Mouse (Mus musculus) embryonic facial prominence, embryonic 11.5 days (tissue): ENCODE data around the gene Tef. TPM values are rescaled to one million over a fixed set of nuclear protein-coding genes. Genes with fewer than 3 reads are reported as not detected.

Experiments used
- ATAC-seq: fragments of 200-750 bp; cut with Nextera tagmentation; replicated peaks from 2 replicates; pipeline ENCODE4 v1.8.0; 2017; ENCODE audit warnings: low read depth; ENCODE audit not compliant: insufficient number of reproducible peaks, low FRiP score, low TSS enrichment
- DNase-seq: peaks from one replicate; pipeline ENCODE4 v3.0.0-alpha.2; 2015; ENCODE audit warnings: low spot score
- H3K27ac ChIP-seq: fragments of 300-500 bp; sonication (generic); replicated peaks from 2 replicates; pipeline ENCODE4 v1.5.1; 2014; ENCODE audit warnings: mild to moderate bottlenecking, low read depth, low read length, control low read depth
- H3K27me3 ChIP-seq: fragments of 300-500 bp; sonication (generic); 2 replicates; pipeline ENCODE4 v1.6.1; 2014; ENCODE audit warnings: mild to moderate bottlenecking, low read length, moderate library complexity, mixed read lengths; ENCODE audit not compliant: control insufficient read depth, insufficient read depth
- H3K36me3 ChIP-seq: fragments of 300-500 bp; sonication (generic); replicated peaks from 2 replicates; pipeline ENCODE4 v1.6.1; 2014; ENCODE audit warnings: low read depth, mild to moderate bottlenecking, low read length, moderate library complexity, mixed read lengths; ENCODE audit not compliant: control insufficient read depth, insufficient read depth
- H3K4me1 ChIP-seq: fragments of 300-500 bp; sonication (generic); 2 replicates; pipeline ENCODE4 v1.6.1; 2014; ENCODE audit warnings: low read length, mixed read lengths; ENCODE audit not compliant: control insufficient read depth, insufficient read depth
- H3K4me2 ChIP-seq: fragments of 300-500 bp; sonication (generic); 2 replicates; pipeline ENCODE4 v1.6.1; 2014; ENCODE audit warnings: low read depth, mild to moderate bottlenecking, control low read depth, low read length, moderate library complexity
- H3K4me3 ChIP-seq: fragments of 300-500 bp; sonication (generic); 2 replicates; pipeline ENCODE4 v1.5.1; 2014; ENCODE audit warnings: low read depth, low read length, control low read depth
- H3K9ac ChIP-seq: fragments of 300-500 bp; sonication (generic); replicated peaks from 2 replicates; pipeline ENCODE4 v1.6.1; 2014; ENCODE audit warnings: mild to moderate bottlenecking, control low read depth, low read length
- H3K9me3 ChIP-seq: fragments of 300-500 bp; sonication (generic); replicated peaks from 2 replicates; pipeline ENCODE4 v1.6.1; 2016; ENCODE audit warnings: mild to moderate bottlenecking, low read length, inconsistent platforms, mixed read lengths; ENCODE audit not compliant: control insufficient read depth
- WGBS: fragments of 180-500 bp; shearing (Covaris S2); extraction: QIAGEN DNeasy Blood & Tissue Kit; methylation state at CpG from one replicate; pipeline ENCODE4 v1.1.7; 2014; 5-methylcytosine and 5-hydroxymethylcytosine counted together
- polyA plus RNA-seq: library from polyadenylated mRNA; unstranded; fragments of >200 nt; fragmentation: Nextera tagmentation; extraction: Ambion mirVana; gene quantifications from 2 replicates; pipeline ENCODE4 v1.2.1, GENCODE M21; 2014

Tef gene
- polyA plus RNA-seq, 1 experiment from 2014 or later = 11.4 TPM

DNA sequence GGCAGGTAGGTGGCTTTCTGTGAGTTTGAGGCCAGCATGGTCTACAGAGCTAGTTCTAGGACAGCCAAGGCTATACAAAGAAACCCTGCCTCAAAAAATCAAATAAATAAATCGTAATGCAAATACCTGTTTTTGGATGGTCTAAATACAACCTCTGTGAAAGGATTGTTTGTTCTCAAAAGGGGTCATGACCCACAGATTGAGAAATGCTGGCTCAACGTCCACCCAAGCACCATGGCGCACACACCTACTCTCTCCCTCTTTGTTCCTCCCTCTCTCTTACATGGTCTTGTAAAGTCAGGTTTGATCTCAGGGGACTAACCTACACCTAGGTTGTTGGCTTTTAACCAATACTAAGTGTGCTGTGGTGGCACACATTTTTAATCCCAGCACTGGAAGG lies 20.4 kb downstream of the Tef start:
- Histone ChIP-seq H3K9ac (no peak overlapping the region), H3K27ac (no peak overlapping the region), H3K4me2 (no peak overlapping the region), H3K4me1 (no peaks in the 10 kb centered on the region), H3K4me3 (no peak overlapping the region), H3K36me3 (no peaks in the 10 kb centered on the region; the same call in 1 of the 2 replicates), H3K9me3 (no peaks in the 10 kb centered on the region), H3K27me3 (no peaks in the 10 kb centered on the region)
- ATAC-seq = no peak
- no peak for DNase-seq
- WGBS = 78% methylated on average over 3 of the region's 3 CpGs

DNA sequence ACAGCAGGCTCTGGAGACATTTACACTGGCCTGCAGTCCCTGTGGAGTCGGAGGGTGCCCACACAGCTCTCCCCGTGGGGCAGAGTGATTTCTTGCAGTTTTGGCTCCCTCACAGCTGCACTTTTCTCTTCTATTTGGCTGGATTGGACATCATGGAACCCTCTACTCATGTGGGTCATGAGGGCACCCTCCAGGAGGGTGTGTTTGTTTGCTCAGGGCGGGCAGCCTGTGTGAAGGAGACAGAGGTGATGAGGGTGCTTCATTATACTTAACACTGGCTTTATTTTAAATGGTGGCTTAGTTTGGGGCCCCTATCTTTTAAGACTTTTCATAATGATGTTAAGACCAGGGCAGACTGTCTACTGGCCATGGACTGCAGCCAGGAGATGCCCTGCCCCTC lies 22.6 kb downstream of the Tef start:
- Histone ChIP-seq H3K4me3 (no peak overlapping the region), H3K9me3 (no peaks in the 10 kb centered on the region), H3K4me2 (no peak overlapping the region), H3K36me3 (no peaks in the 10 kb centered on the region; the same call in 1 of the 2 replicates), H3K27ac (no peak overlapping the region), H3K27me3 (no peaks in the 10 kb centered on the region), H3K4me1 (no peaks in the 10 kb centered on the region), H3K9ac (no peak overlapping the region)
- WGBS = 86% methylated on average over 3 of the region's 3 CpGs
- ATAC-seq (no peak), DNase-seq (no peak)

DNA sequence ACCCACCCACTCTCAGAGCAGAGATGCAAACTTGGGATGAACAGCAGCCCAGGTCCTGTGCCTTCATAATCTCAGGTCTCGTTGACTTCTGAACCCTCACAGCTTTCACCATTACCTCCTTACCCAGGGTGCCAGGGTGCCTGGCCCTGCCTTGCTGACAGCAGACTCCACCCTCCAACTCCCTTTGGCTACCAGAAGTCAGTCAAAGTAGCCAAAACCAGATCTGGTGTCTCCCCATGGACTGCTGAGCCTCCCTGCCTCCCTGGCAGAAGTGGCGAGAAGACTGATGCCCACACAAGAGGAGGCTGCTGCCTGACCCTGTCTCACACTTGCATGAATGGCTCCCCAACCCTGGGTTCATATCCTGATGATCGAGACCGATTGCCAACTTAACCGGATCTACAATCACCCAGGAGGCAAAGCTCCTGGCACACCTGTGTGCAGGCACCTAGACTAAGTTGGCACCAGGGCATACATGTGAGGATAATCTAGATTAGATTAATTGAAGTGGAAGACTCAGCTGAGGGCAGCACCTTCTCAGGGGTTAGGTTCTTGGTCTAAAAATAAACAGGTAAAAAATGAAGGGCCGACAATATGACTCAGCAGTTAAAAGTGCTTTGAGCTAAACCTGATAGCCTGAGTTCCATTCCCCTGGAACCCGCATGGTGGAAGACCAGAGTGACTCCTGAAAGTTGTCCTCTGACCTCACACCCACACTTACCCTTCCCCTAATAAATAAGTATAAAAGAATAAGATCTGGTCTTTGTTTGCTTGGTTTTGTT lies 26.4 kb downstream of the Tef start:
- H3K27ac ChIP-seq = no peak overlapping the region
- no peaks in the 10 kb centered on the region for H3K4me1 ChIP-seq
- H3K4me3 ChIP-seq = no peak overlapping the region
- DNase-seq (no peak), ATAC-seq (no peak)
- H3K9ac ChIP-seq = no peak overlapping the region
- H3K36me3 ChIP-seq = no peaks in the 10 kb centered on the region
- H3K27me3 ChIP-seq = no peaks in the 10 kb centered on the region
- no peak overlapping the region for H3K4me2 ChIP-seq
- no peaks in the 10 kb centered on the region for H3K9me3 ChIP-seq
- 84% methylated on average over 7 of the region's 7 CpGs for WGBS

DNA sequence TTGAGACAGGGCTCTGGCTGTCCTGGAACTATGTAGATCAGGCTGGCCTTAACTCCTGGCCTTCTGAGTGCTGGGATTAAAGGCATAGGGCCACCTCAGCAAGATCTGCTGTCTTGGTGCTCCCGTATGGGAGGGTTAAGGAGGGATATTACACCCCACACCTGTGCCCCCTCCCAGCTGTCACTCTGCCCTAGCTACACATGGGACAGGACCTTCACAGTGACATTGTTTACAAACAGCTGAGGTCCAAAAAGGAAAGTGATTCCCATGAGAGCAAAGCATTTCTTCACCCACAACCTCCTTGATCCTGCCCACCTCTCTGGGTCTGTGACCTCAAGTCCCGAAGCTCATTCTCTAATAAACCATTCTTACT lies 27.0 kb downstream of the Tef start:
- no peak for ATAC-seq
- no peak overlapping the region for H3K4me2 ChIP-seq

DNA sequence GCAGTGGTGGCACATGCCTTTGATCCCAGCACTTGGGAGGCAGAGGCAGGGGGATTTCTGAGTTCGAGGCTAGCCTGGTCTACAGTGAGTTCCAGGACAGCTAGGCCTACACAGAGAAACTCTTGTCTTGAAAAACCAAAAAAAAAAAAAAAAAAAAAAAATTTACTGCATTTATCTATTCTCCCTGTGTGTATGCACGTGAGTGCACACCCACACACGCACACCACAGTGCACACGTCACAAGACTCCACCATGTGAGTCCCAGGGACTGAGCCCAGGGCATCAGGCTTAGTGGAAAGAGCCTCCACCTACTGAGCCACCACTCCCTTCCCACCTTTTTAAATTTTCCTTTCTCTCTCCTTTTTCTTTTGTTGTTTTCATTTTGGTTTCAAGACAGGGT lies 28.3 kb downstream of the Tef start:
- Histone ChIP-seq H3K4me2 (no peak overlapping the region), H3K4me3 (no peak overlapping the region), H3K4me1 (no peaks in the 10 kb centered on the region), H3K9ac (no peak overlapping the region), H3K9me3 (no peaks in the 10 kb centered on the region), H3K27ac (no peak overlapping the region), H3K36me3 (no peaks in the 10 kb centered on the region), H3K27me3 (no peaks in the 10 kb centered on the region)
- ATAC-seq (no peak), DNase-seq (no peak)
- WGBS = 89% methylated on average over 4 of the region's 4 CpGs

More for the DNA sequence above, 27.0 kb downstream of the Tef start:
- no peaks in the 10 kb centered on the region for H3K9me3 ChIP-seq
- H3K27ac ChIP-seq = no peak overlapping the region
- no peaks in the 10 kb centered on the region for H3K27me3 ChIP-seq
- H3K4me3 ChIP-seq = no peak overlapping the region
- no peak for DNase-seq
- WGBS = 63% methylated on average over 2 of the region's 2 CpGs
- H3K4me1 ChIP-seq = no peaks in the 10 kb centered on the region
- H3K9ac ChIP-seq = no peak overlapping the region
- H3K36me3 ChIP-seq = no peaks in the 10 kb centered on the region

DNA sequence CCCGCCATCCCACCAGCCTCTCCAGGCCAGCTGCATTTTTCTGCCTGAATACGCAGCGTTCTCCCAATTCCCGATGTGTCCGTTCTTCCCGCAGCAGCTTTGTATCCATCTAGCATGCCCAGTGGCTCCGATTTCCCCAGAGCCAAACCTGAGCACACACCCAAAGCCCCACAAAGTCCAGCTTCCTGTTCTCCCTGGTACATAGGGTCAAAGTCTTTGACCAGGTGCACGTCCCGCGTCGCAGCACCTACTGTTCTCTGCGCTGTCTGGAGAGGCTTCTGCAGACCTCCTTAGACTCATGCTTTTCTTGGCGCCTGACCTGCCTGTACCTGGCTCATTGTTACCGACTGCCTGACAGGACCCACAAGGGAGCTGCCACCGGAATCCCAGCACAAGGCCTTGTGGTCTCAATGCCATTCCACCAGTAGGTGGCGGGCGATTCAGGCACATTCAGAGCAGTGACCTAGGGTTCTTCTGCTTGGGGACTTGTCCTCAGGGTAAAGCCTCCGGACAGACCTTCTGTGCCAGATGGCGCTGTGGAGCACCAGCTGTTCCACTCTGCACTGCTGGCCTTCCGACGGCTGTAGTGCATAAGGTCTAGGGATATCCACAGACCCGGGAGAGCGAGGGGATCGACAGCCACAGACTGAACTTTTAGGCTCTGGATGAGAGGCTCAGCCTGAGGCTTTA lies 29.1 kb downstream of the Tef start:
- Histone ChIP-seq H3K27ac (no peak overlapping the region), H3K4me2 (peak overlapping the region; percentile 2; the same call in 1 of the 2 replicates), H3K4me3 (no peak overlapping the region), H3K9me3 (no peaks in the 10 kb centered on the region), H3K4me1 (0 out of 2 replicates have a peak, but pooled peaks cover 4% of the 10 kb centered on the region), H3K36me3 (no peaks in the 10 kb centered on the region), H3K27me3 (no peaks in the 10 kb centered on the region), H3K9ac (peak overlapping the region; percentile 34; the same call in 1 of the 2 replicates)
- ATAC-seq = peak; percentile 88; the same call in 1 of the 2 replicates
- DNase-seq = peak; percentile 94
- 19% methylated on average over 24 of the region's 24 CpGs for WGBS

- no peak overlapping the region for H3K9ac ChIP-seq
- ATAC-seq (no peak), DNase-seq (no peak)
- H3K4me2 ChIP-seq = no peak overlapping the region
- 92% methylated on average over 3 of the region's 3 CpGs for WGBS
- no peaks in the 10 kb centered on the region for H3K9me3 ChIP-seq
- no peak overlapping the region for H3K4me3 ChIP-seq
- H3K36me3 ChIP-seq = no peaks in the 10 kb centered on the region
- H3K27me3 ChIP-seq = no peaks in the 10 kb centered on the region
- no peak overlapping the region for H3K27ac ChIP-seq
- H3K4me1 ChIP-seq = 0 out of 2 replicates have a peak, but pooled peaks cover 4% of the 10 kb centered on the region
These were observed 30.0 kb downstream of the Tef start for GRCm38 (mm10) chr15:81832219-81832618.

GRCm38 (mm10) chr15:81833481-81833880 lies 31.3 kb downstream of the Tef start:
- WGBS = 78% methylated on average over 4 of the region's 4 CpGs
- Histone ChIP-seq H3K4me3 (no peak overlapping the region), H3K9me3 (no peaks in the 10 kb centered on the region), H3K36me3 (no peaks in the 10 kb centered on the region), H3K4me1 (0 out of 2 replicates have a peak, but pooled peaks cover 4% of the 10 kb centered on the region), H3K9ac (no peak overlapping the region), H3K27ac (no peak overlapping the region), H3K27me3 (no peaks in the 10 kb centered on the region), H3K4me2 (no peak overlapping the region)
- no peak for ATAC-seq
- DNase-seq = no peak
